Mouse (Mus musculus): ENCODE measurements around the gene Lrg1. TPM values are rescaled to one million over a fixed set of nuclear protein-coding genes. Genes with fewer than 3 reads are reported as not detected.

Lrg1 gene
- polyA plus RNA-seq (2015; fragmentation: Nextera tagmentation; extraction: Ambion mirVana) = 3.4 and 7.2 TPM in 2 replicates

GRCm38 (mm10) chr17:56121826-56122225 lies at the start of gene Lrg1:
TSS of gene Lrg1 (minus strand) at chr17:56122001.

GRCm38 (mm10) chr17:56162231-56162774 lies 40.5 kb upstream of the Lrg1 start, which contains the start of gene Tnfaip8l1:
TSS of gene Tnfaip8l1 (plus strand) at chr17:56162477.

GRCm38 (mm10) chr17:56139858-56140595 lies 18.2 kb upstream of the Lrg1 start, which contains the start of gene Sema6b:
TSS of gene Sema6b (minus strand) at chr17:56140343.

GRCm38 (mm10) chr17:56117251-56117710 lies 4.5 kb downstream of the Lrg1 start, which contains the start of gene Plin5:
TSS of gene Plin5 (minus strand) at chr17:56117596.

GRCm38 (mm10) chr17:56109219-56110051 lies 12.4 kb downstream of the Lrg1 start, which contains the start of gene Plin4:
TSS of gene Plin4 (minus strand) at chr17:56109803.

GRCm38 (mm10) chr17:56078880-56079795 lies 42.7 kb downstream of the Lrg1 start, which contains the start of gene Hdgfl2:
TSS of gene Hdgfl2 (plus strand) at chr17:56079634.

GRCm38 (mm10) chr17:56074827-56075208 lies 47.0 kb downstream of the Lrg1 start, which contains the start of gene Ubxn6:
TSS of gene Ubxn6 (minus strand) at chr17:56075028.

Other genes starting within 250 kb of the Lrg1 start
- 5.5 and 6.0 TPM in 2 replicates for gene Zfp119a, start 243.1 kb downstream of the Lrg1 start, polyA plus RNA-seq (2015; fragmentation: Nextera tagmentation; extraction: Ambion mirVana)
- 7.9 and 8.5 TPM in 2 replicates for gene Zfp959, start 229.9 kb downstream of the Lrg1 start, polyA plus RNA-seq (2015; fragmentation: Nextera tagmentation; extraction: Ambion mirVana)
- 5.9 and 6.2 TPM in 2 replicates for gene Zfp119b, start 172.5 kb downstream of the Lrg1 start, polyA plus RNA-seq (2015; fragmentation: Nextera tagmentation; extraction: Ambion mirVana)
- gene Ebi3, start 169.4 kb downstream of the Lrg1 start, polyA plus RNA-seq (2015; fragmentation: Nextera tagmentation; extraction: Ambion mirVana) = 2.3 and 3.0 TPM in 2 replicates
- 12.7 and 14.0 TPM in 2 replicates for gene Yju2, start 162.9 kb downstream of the Lrg1 start, polyA plus RNA-seq (2015; fragmentation: Nextera tagmentation; extraction: Ambion mirVana)
- gene Shd, start 151.5 kb downstream of the Lrg1 start, polyA plus RNA-seq (2015; fragmentation: Nextera tagmentation; extraction: Ambion mirVana) = 0.92 and 1.1 TPM in 2 replicates
- gene Fsd1, start 135.5 kb downstream of the Lrg1 start, polyA plus RNA-seq (2015; fragmentation: Nextera tagmentation; extraction: Ambion mirVana) = 0.73 and 0.79 TPM in 2 replicates
- 19.1 and 20.0 TPM in 2 replicates for gene Stap2, start 116.4 kb downstream of the Lrg1 start, polyA plus RNA-seq (2015; fragmentation: Nextera tagmentation; extraction: Ambion mirVana)
- gene Mpnd, start 116.3 kb downstream of the Lrg1 start, polyA plus RNA-seq (2015; fragmentation: Nextera tagmentation; extraction: Ambion mirVana) = 32.2 and 34.7 TPM in 2 replicates
- 85.7 and 100 TPM in 2 replicates for gene Sh3gl1, start 85.4 kb downstream of the Lrg1 start, polyA plus RNA-seq (2015; fragmentation: Nextera tagmentation; extraction: Ambion mirVana)
- 4.9 and 7.4 TPM in 2 replicates for gene Chaf1a, start 81.6 kb downstream of the Lrg1 start, polyA plus RNA-seq (2015; fragmentation: Nextera tagmentation; extraction: Ambion mirVana)
- 43.9 and 47.2 TPM in 2 replicates for gene Ubxn6, start 47.0 kb downstream of the Lrg1 start, polyA plus RNA-seq (2015; fragmentation: Nextera tagmentation; extraction: Ambion mirVana)
- gene Hdgfl2, start 42.4 kb downstream of the Lrg1 start, polyA plus RNA-seq (2015; fragmentation: Nextera tagmentation; extraction: Ambion mirVana) = 53.5 and 57.9 TPM in 2 replicates
- 13.1 and 16.2 TPM in 2 replicates for gene Plin4, start 12.2 kb downstream of the Lrg1 start, polyA plus RNA-seq (2015; fragmentation: Nextera tagmentation; extraction: Ambion mirVana)
- 0.14 and 0.21 TPM in 2 replicates for gene Plin5, start 4.4 kb downstream of the Lrg1 start, polyA plus RNA-seq (2015; fragmentation: Nextera tagmentation; extraction: Ambion mirVana)
- gene Sema6b, start 18.3 kb upstream of the Lrg1 start, polyA plus RNA-seq (2015; fragmentation: Nextera tagmentation; extraction: Ambion mirVana) = 0.37 and 0.85 TPM in 2 replicates
- 3.6 and 4.2 TPM in 2 replicates for gene Tnfaip8l1, start 40.5 kb upstream of the Lrg1 start, polyA plus RNA-seq (2015; fragmentation: Nextera tagmentation; extraction: Ambion mirVana)
- 75.0 and 82.0 TPM in 2 replicates for gene Mydgf, start 61.9 kb upstream of the Lrg1 start, polyA plus RNA-seq (2015; fragmentation: Nextera tagmentation; extraction: Ambion mirVana)
- gene Dpp9, start 96.9 kb upstream of the Lrg1 start, polyA plus RNA-seq (2015; fragmentation: Nextera tagmentation; extraction: Ambion mirVana) = 18.3 and 21.8 TPM in 2 replicates
- gene Fem1a, start 134.8 kb upstream of the Lrg1 start, polyA plus RNA-seq (2015; fragmentation: Nextera tagmentation; extraction: Ambion mirVana) = 8.4 and 9.1 TPM in 2 replicates
- gene Ticam1, start 154.8 kb upstream of the Lrg1 start, polyA plus RNA-seq (2015; fragmentation: Nextera tagmentation; extraction: Ambion mirVana) = 3.3 and 3.6 TPM in 2 replicates
- gene Plin3, start 170.9 kb upstream of the Lrg1 start, polyA plus RNA-seq (2015; fragmentation: Nextera tagmentation; extraction: Ambion mirVana) = 54.0 and 58.1 TPM in 2 replicates
- not detected in 2 replicates for gene Arrdc5, start 178.3 kb upstream of the Lrg1 start, polyA plus RNA-seq (2015; fragmentation: Nextera tagmentation; extraction: Ambion mirVana)
- 21.7 and 31.0 TPM in 2 replicates for gene Uhrf1, start 181.3 kb upstream of the Lrg1 start, polyA plus RNA-seq (2015; fragmentation: Nextera tagmentation; extraction: Ambion mirVana)
- gene Kdm4b, start 204.1 kb upstream of the Lrg1 start, polyA plus RNA-seq (2015; fragmentation: Nextera tagmentation; extraction: Ambion mirVana) = 23.0 and 24.0 TPM in 2 replicates